Mouse (Mus musculus) embryo, embryonic 11.5 days (tissue): ENCODE results near the gene Dbp.
"Not testable (repeated sequence)": the region's sequence is repeated elsewhere in the genome, so short reads cannot be mapped to it uniquely, and the experiment has no call there.

ENCODE experiments used
- DNase-seq: peaks from one replicate; pipeline ENCODE4 v3.0.0-alpha.2; 2012; ENCODE audit warnings: low read depth, low spot score

Gene Dbp

DNA sequence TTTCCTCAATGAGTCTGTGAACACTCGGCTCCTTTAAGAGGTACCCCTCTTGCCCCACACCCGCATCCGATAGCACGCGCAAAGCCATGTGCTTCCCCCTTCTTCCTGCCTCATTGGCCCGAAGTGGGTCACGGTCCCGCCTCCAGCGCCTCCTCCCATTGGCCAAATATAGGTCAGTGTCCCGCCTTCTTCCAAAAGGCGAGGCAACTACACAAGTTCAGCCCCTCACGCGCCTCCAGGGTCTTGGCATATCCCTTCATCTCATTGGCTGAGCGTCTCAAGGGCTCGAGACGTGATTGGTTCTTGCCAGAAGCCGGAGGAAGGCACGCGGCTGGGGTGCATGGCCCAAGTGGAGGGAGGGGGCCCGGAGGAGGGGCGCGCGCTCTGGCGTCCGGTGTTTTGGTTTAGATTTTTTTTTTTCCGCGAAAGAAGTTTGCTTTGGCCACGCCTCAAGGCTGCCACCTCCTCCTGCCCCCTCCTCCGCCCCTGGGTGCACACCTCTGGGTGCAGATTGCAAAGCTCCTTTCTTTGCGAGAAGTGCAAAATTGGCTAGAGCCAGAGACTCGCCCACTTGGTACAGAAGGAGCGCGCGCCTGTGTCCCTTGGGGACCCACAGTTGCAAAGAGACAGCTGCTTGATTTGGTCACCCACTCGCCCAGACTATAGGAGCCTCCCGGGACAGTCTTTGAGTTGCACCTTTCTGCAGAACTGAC is at the start of gene Dbp:
Dbp (plus strand) TSS at position 359 of the 713 bp plus-strand sequence.
- peak; percentile 98 for DNase-seq

DNA sequence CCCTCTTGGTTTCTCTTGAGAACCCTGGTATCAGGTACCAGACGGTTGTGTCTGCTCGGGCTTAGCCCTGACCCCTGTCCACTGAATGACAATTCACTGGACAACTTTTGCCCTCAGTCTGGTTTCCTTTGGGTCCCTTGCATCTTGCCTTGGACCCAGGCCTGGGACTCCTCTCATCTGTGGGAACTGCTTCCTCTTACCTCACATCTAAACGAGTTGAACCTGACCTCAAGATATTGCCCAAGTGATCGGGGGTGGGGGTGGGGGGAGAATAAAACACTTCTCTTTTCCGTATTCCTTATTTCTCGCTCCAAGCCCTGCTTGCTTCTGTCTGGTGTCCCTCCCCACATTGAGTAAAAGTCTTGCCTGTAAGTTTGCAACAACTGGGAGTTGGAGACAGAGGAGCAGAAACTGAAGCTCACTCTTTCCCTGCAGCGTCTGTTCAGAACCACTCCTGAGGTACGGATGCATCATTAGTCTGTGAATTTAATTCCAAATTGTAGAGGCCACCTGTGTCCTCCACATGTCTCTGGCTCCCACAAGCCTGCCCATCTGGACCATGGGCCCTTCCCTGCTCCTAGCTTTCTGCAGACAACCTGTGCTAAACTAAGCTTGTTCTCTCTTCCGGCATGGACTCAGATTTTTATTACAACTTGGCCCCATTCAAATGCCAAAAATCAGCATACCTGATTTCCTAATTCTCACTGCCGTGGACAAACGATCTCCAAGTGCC is 44.0 kb upstream of the Dbp start:
- no peak for DNase-seq

DNA sequence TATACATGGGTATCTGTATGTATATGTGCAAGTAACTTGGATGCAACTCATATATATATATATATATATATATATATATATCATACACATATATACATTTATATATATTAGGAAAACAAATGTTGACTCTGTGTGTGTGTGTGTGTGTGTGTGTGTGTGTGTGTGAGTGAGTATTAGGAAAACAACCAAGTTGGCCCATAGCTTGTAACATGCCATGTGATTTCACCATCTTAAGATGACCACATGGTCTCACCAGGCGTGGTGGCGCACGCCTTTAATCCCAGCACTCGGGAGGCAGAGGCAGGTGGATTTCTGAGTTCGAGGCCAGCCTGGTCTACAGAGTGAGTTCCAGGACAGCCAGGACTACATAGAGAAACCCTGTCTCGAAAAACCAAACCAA is 43.2 kb upstream of the Dbp start:
- not testable (repeated sequence) for DNase-seq

DNA sequence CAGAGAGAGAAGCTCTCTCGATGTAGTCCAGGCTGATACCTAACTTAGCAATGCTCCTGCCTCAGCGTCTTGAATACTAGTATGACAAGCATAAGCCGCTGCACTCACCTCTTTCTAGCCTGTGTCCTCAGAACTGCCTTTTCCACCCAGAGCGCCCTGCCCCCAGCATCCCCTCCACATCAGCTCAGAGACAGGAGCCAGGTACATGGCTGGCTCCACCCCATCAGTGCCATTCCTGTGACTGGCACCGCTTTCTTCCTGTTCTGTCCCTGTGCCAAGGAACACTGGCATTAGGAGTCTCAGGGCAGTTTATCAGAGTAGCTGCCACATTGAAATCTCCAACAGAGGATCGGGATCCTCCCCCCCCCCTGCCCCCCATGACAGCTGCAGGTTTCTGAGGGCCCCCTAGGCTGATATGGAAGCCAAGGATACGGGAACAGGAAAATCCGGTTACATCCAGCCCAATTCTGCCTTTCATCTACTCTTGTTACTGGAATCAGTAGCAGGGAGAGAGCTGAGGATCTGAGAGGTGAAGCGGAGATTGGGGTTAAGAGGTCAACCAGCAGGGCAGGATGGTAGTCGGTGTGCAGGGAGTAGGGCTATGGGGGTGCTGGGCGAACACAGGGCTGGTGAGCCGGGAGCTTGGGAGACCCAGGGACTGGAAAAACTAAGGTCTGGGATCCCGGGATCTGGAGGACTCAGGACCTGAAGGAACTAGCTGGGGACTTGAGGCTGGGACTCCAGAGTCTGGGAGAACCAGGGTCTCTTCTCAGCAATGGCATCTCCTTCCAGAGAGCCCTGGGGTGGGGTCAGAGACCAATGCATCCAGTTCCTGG is 39.4 kb upstream of the Dbp start:
- DNase-seq, result no peak

DNA sequence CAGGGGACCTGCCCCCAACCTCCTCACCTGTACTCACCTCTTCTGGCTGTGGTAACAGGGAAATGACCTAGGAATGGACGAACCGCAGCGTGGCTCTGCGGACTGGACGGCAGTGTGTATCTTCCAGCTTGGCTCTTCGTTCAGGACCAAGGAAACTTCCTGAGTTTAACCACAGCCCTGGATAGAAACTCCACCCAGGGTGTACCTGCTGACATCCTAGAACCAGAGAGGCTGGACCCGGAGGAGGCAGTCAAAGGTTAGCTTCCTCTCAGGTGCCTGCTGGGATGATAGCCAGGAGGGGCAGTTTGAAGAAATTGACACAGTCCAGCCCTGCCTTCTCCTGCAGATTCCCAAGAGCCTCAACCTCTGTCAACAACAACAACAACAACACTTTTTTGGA is 38.7 kb upstream of the Dbp start, which contains the start of gene Fut2:
Fut2 (minus strand) TSS at position 234 of the 400 bp plus-strand sequence.
- no peak for DNase-seq

DNA sequence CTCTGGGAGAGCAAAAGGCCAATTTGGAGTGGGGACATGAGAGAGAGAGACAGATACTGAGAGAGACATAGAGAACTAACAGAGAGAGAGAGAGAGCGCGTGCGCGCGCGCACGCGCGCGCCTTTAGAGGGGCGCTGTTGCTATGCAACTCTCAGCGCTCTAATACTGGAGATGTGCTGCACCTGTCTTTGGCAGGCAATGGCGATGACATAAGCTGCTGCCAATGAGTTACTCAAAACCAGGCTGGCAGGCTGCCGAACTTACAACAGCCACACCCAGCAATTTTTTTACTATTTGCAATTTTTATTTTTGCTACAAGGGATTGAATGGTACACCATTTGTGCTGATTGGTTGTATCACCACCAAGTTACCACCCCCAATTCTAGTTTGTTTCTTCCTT is 37.1 kb upstream of the Dbp start:
- no peak for DNase-seq

DNA sequence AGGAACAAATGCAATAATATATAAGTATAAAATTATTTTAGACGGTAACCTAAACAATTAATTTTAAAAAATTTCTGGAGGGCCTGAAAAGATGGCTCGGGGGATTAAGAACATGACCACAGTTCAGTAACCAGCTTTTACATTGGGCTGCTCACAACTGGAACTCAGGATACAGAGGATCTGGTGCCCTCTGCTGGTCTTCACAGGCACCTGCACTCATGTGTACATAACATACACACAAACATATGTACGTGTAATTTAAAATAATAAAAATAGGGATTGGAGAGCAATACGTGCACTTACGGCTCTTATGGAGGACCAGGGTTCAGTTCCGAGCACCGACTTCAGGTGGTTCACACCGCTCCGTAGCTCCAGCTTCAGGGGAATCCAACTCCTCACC is 36.0 kb upstream of the Dbp start:
- DNase-seq, result no peak

DNA sequence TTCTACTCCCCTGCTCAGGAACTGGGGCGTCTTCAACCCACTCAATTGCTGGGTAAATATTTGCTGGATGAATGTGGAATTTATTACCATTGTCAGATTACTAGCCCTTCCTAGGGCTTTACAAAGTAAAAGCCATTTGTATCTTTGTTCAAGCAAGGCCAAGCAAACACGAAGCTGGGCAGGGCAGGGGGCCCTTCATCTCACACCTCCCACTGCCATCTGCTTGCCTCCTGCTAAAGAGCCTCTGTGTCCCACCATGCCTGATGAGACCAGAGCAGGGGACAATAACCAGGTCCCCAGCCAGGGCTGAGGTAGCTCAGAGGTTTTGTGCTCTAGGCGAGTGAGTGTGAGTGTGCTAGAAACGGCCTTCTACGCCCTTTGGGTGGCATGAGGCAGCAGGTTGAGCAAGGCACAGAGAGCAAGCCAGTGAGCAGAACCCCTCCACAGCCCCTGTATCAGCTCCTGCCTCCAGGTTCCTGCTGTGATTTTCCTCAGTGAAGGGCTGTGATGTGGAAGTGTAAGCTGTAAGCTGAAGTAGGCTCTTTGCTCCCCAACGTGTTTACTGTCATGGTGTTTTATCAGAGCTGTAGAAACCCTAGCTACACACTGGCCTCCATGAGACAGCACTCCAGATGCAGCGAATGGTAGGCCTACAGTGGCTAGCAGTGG is 27.1 kb upstream of the Dbp start:
- DNase-seq, result no peak

DNA sequence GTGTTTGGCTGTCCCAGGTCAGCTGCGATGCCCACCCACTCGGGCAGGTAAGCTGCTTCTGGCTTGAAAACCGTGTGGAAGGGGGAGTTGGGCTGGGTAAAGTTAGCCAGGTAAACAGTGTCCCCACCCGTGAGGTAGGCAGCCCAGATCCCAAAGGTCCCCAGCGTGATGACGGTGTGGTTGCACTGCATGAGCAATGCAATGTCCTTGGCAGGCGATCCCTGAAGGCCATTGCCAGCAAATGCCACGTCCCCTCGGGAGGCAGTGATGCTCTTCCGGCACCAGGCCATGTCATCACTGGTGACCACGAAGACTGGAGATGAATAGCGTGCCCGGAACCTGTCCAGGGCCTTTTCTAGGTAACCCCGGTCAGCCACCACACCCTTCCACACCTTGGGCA is 26.4 kb upstream of the Dbp start:
- no peak for DNase-seq

DNA sequence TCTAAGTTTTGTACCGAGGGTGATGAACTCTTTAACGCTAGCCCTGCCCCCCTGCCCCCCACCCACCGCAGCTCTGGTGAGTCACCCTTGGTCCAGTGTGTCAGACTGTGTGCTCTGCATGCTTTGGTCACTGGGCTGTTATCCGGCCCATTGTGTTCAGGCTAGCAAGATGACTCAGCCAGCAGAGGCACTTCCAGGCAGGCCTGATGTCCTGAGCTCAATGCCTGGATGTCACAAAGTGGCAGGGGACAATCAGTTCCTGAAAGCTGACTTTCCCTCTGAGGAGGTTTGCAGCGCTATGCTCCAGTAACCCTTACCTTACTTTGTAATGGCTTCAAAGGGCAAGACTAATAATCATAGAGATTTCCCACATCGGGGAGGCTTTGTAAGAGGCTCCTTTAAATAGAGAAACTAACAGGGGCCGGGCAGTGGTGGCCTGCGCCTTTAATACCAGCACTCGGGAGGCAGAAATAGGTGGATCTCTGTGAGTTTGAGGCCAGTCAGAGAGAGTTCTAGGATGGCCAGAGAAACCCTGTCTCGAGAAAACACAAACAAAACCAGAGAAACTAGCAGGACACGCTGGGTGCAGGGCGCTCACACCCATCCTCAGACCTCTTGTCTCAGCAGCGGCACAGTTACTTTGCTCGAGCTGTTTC is 24.8 kb upstream of the Dbp start:
- no peak for DNase-seq

DNA sequence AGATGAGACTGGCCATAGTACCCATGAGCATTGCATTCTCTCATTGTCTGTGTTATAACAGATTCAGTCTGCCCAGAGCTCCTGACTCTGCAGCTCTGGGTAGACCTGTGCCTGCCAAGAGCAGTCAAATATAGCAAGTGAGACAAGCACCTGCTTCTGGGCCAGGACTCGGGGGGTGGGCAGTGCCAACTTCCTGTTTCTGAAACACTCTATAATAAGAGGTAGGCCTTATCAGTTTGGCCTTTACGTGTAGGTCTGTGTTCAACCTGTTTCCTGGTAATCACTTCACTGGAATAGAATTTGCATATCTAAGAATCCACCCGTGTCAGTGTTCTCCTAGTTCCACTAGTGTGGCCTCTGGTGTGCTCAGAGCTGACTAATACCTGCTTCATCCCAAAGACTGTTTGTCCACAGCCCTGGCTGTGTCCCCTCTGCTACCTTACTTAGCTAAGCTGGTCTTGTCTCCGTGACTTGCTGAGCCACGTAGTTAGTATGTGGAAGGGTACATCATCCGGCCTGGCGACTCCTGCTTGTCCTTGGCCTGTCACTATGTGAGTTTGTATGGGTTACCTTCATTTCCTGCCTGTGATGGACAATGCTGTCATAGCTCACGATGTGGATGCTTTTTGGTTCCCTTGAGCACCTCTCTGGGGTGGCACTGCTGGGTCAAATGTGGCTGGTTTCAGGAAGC is 23.7 kb upstream of the Dbp start:
- no peak for DNase-seq

DNA sequence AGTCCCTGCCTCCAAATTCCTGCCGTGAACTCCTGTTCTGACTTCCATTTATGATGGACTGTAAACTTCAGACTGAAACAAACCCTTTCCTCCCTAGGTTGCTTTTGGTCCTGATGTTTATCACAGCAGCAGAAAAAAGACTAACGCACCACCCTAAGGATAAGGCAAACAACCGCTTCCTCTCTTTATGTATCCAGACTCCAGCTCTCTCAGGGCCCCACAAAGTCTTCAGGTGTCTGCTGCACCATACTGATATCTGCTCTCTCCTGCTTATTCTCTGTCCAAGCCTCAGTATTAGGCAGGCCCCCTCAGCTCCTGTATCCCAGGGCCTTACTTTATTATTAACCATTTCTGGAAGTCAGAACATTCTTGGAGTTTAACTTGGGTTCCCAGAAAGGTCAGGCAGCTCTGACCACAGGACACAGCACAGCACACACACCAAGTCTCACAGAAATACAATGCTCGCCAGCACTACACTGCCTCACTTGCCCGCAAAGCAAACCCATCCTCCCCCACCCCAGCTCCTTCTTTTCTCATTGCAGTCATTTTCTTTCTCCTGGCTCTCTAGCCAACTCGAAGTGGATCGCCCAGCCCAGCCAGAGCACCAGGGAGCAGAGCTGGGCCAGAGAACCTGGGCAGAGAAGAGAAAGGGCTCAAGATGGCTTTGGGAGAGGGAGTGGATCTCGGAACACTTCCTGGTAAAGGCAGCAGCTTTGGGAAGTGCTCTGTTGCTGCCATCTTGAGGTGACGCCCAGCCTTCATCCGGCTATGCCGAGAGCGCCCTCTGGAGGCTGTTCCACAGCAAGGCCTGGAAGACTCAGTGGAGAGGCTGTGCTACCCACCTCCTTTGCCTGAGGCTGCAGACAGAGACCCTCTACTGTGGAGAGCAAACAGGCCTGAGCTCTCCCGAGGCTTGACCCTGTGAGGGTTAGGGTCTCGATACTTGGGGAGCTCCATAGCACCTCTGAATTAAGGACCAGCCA is 22.5 kb upstream of the Dbp start:
- peak; percentile 89 for DNase-seq

DNA sequence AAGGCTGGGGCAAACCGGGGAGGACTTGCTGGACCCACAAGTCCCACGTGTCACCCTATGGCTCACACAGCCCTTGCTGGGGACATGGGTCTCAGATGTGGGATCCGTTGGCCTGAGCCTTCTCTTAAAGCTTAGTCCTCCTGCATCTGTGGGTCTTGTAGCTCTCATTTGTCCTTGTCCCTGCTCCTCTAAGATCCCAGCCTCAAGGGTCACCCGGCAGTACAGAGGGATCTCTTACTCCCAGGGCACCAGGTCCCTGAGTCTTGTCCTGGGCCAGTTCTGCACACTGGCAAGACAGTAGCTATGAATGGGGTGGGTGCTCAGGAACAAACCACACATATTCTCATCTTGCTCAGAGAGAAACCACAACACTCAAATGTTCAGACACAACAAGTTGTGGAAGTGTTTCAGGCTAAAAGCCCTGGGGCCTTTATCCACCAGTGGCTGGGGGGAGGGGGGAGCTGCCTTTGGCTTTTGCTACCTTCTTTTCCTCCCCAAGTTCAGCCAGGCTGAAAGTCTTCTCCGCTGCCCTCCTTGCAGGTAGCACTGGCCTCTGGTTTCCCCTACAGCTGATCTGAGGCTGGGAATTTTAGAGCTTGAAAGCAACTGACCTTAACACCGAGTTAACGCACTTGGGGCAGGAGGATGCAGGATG is 21.4 kb upstream of the Dbp start, which contains the start of gene Ntn5:
Ntn5 (plus strand) TSS at position 627 of the 655 bp plus-strand sequence.
- no peak for DNase-seq

DNA sequence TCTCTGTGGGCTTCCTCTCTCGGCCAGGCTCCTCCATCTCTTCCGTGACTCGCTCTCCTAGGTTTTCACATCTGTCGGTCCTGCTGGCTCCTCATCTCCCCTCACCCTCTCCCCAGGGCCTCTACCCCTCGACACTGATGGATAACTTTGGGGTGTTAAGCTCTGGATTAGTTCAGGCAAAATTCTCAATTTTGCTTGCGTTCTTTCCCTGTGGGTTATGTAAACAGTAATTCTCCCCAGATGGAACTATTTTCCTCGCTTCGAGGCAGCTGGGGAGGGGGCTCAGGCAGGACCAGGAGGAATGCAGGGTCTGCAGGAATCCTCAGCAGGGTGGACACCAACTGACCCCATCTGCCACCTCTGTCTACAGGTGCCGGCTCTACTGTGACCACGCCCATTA is 19.1 kb upstream of the Dbp start:
- no peak for DNase-seq

DNA sequence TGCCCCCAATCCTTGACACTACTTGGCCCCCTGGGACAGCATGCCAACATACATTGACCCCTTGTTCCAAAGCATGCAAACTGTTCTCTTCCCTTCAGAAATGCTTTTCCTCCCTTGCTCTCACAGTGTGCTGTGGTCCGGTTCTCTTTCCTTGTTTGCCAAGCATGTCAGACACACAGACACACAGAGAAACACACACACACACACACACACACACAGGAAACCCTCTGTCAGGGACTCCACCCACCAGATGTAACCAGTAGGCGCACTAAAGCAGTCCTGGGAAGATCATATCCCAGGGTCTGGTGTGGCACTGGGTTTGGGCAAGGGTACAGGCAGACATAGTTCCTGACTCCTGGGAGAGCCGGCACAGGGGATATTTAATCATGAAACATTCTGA is 18.0 kb upstream of the Dbp start:
- no peak for DNase-seq

DNA sequence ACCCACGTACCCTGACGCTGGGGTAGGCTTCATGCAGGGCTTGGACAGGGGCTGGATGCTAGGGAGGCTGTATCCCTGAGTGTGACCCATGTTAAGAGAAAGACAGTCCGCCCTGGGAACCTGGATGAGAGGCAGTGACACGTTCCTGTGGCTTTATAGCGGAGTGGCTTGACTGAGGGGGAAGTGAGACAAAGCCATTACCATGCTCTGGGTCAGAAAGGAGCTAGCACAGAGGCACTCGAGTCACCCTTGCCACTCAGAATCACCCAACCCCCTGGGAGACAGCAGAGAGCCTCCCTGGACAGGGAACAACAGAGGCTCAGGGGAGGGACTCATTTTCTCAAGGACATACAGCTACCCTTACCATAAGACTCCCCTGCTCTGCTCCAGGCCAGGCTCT is 15.8 kb upstream of the Dbp start:
- DNase-seq, result no peak

DNA sequence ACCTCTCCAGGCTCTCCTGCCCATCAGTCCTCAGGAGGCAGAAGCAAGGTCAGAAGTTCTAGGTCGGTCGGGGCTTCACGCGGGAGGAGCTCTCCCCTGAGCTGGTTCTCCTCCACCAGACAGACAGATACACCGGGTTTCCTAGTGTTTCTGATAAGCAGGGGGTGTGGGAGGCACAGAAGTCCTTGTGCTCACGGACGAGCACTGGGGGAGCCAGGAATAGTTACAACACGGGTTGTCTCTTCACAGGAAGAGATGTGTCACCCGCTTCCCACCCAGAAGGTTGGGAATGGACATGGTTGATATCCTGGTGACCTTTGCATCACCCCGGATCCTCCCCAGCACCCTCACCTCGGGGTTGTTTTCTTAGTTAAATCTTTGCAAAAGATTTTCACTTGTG is 15.1 kb upstream of the Dbp start:
- DNase-seq, result no peak

DNA sequence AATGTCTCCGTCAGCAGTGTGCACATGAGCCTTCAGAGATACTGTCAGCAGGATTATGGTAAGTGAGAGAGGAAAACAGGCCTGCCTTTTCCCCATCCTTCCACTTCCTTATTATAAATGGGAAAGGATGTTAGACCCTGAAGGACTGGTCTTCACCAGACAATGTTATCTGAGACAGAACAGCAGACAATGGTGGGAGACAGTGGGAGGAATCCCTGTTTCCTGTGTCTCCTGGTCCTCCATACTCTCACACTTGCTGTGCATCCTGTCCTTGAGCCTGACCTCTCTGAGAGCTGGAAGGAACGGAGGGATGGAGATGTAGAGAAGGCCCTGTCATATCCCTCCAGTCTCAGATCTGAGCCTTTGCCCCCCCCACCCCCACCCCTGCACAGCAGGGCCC is 12.5 kb upstream of the Dbp start:
- DNase-seq, result no peak
